21 mouse cellular contexts compared by ENCODE assay signal in the genomic region with DNA sequence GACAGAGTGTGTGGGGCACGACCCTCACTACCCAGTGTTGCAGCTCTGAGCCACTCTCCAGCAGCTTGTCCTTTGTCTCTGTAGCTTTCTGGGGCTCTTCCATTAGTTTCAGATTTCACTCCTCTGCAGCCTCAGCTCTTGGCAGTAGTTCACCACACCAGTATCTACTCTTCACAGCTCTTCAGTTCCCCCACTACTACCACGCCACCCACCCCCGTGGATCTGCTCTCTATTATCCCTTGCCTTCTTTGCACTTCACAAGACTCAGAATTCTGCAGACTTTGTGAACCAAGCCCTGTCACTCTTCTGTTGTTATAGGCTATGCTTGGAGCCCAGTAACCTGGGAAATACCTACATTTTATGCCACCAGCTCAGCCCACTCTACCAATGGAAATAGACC.
DNase-seq lines count a peak whose midpoint lies in the region; ATAC-seq and TF ChIP-seq lines count a peak whose summit lies in the region.
"Had no signal": no experiment of that assay in that cellular context is flagged by ENCODE, and none has a peak within 500 bp of the region (broad histone marks: within the 10 kb centered on the region; RNA-seq: fewer than 3 reads in every experiment).

No protein-coding gene starts in this region.

- H3K27ac ChIP-seq in layer of hippocampus, adult 2 months = no peak overlapping the region
- H3K27ac ChIP-seq in left cerebral cortex, adult 2 months = no peak overlapping the region
- H3K27ac ChIP-seq: embryonic facial prominence, embryonic 12.5 days; forebrain, embryonic 15.5 days; heart, adult 2 months; heart, embryonic 15.5 days; hindbrain, embryonic 13.5 days had no signal

- no peak overlapping the region for H3K4me3 ChIP-seq in layer of hippocampus, adult 2 months
- no peak overlapping the region for H3K4me3 ChIP-seq in left cerebral cortex, adult 2 months
- H3K4me3 ChIP-seq: embryonic facial prominence, embryonic 12.5 days; forebrain, embryonic 15.5 days; heart, adult 2 months; heart, embryonic 15.5 days; hindbrain, embryonic 13.5 days had no signal

- no peak for DNase-seq in frontal cortex, postnatal 25 days (ENCODE audit: low spot score in 2 of 2)
- DNase-seq in layer of hippocampus, adult 2 months (ENCODE audit: low spot score in 2 of 2) = peak; percentile 1 to 17
- DNase-seq in layer of hippocampus, postnatal 14 days (ENCODE audit: low spot score in 2 of 2) = no peak
- DNase-seq in left cerebral cortex, adult 2 months (ENCODE audit: extremely low spot score in 1 of 2, low spot score in 2 of 2) = peak; percentile 8 to 14
- no peak for DNase-seq in left cerebral cortex, postnatal 10 days (ENCODE audit: extremely low spot score in 1 of 2, low spot score in 2 of 2)
- peak; percentile 4 to 13 for DNase-seq in right cerebral cortex, adult 2 months (ENCODE audit: low spot score in 2 of 2)
- no peak for DNase-seq in right cerebral cortex, postnatal 25 days
- DNase-seq: adrenal gland, adult 8-10 months; B cell, adult 2 months; cerebellum, adult 11-12 months; cerebellum, adult 9-10 months; cerebellum, postnatal 25 days; gastrocnemius, postnatal 14 days; heart, adult 2 months; heart, postnatal 14 days had no signal

- no peak for TF ChIP-seq CTCF in layer of hippocampus, adult 2 months (conservative IDR thresholded peaks at IDR 0.05)
- TF ChIP-seq CTCF in left cerebral cortex, adult 2 months (IDR thresholded peaks at IDR 0.05) = no peak

- peak; percentile 86 for ATAC-seq in frontal cortex, adult (ENCODE audit: low TSS enrichment)
- ATAC-seq: CD4-positive, CD25-positive, alpha-beta regulatory T cell, adult 4 months; forebrain, embryonic 15.5 days had no signal

- intact Hi-C loops in left cerebral cortex, adult 2 months (cut with DNase I) = no loop called here
- intact Hi-C loops in left cerebral cortex, postnatal 10 days (cut with DNase I) = no loop called here

Comparison
In these comparisons a context has a peak if more than half of its experiments do, and no peak if none do; other contexts are left out.
1. DNase-seq: peak in layer of hippocampus, adult 2 months (2 of 2), left cerebral cortex, adult 2 months (2 of 2) and right cerebral cortex, adult 2 months (2 of 2); none in frontal cortex, postnatal 25 days (0 of 2), layer of hippocampus, postnatal 14 days (0 of 2), left cerebral cortex, postnatal 10 days (0 of 2) and right cerebral cortex, postnatal 25 days (single experiment).